Mouse (Mus musculus) Patski (cell line): ENCODE measurements around the gene Cask. TPM values are rescaled to one million over a fixed set of nuclear protein-coding genes. Genes with fewer than 3 reads are reported as not detected.
A peak's percentile ranks its signal among the peaks of the same experiment; 100 is the strongest.

Experiments used
- ATAC-seq: fragments of 100-300 bp; one replicate; pipeline ENCODE4 v1.8.0; 2021
- CTCF ChIA-PET: fragments of 350-600 bp; sonication (Branson Sonifier 250); formaldehyde crosslinking; loops from one replicate; lab custom pipeline; 2022; ENCODE audit warnings: inconsistent platforms; lab: Charles Lee
- POLR2A ChIA-PET: fragments of 350-600 bp; sonication (Branson Sonifier 250); formaldehyde crosslinking; loops from one replicate; lab custom pipeline; 2022; ENCODE audit warnings: antibody characterized with exemption, inconsistent platforms; lab: Charles Lee
- DNase-seq: peaks from one replicate; pipeline ENCODE4 v3.0.0-alpha.2; 2011; ENCODE audit warnings: low read depth, low spot score
- H3K27me3 ChIP-seq: fragments of 371-371 bp; one replicate; pipeline ENCODE4 v1.5.1; 2021
- CTCF ChIP-seq: fragments of 100-300 bp; IDR thresholded peaks from one replicate; pipeline ENCODE4 v1.5.1; 2021
- in situ Hi-C: fragments of 300-500 bp; cut with MboI; formaldehyde crosslinking; loops from 3 replicates; pipeline ENCODE4 v1.11.1; 2018; ENCODE audit warnings: low pct_unique_long_range_greater_than_20kb, mixed read lengths
- polyA plus RNA-seq: library from polyadenylated mRNA; unstranded; gene quantifications from one replicate; pipeline ENCODE4 v1.2.3, GENCODE M21; 2021

The Cask gene
- polyA plus RNA-seq, 1 experiment from 2014 or later: 70.1 TPM

DNA sequence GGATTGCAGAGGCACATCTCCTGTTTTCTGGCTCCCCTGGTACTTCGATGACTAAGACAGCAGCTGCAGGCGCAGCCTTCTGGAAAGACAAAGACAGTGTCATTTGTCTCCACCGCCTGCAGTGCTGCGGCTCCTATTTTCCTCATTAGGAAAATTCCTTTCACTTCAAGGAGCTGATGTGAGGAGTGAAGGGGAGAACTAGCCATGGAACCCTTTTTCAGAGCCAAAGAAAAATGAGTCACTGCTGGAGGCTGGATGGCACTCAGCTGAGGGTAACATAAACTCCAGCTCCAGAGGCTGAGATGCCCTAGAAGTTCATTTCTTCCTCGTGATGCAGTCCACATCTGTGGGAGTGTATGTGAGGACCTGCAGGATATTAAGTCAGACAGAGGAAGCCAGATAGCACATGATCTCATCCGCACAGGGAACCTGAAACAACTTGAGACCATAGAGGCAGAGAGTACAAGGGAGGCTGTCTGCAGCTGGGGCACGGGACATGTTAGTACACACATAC is 348.2 kb downstream of the Cask start:
- in situ Hi-C loops: no loop called here
- no peak for TF ChIP-seq CTCF
- H3K27me3 ChIP-seq: peaks cover under 1% of the 10 kb centered on the region
- ChIA-PET POLR2A (no interaction called here), CTCF (interaction anchor here (0.9 to 1.8 kb wide), 7 partner anchors 8 to 276 kb away, joined by 3 to 4 read pairs (median 4); no protein-coding TSS in a partner anchor)
- peak; percentile 64 for DNase-seq
- ATAC-seq: peak; percentile 85

DNA sequence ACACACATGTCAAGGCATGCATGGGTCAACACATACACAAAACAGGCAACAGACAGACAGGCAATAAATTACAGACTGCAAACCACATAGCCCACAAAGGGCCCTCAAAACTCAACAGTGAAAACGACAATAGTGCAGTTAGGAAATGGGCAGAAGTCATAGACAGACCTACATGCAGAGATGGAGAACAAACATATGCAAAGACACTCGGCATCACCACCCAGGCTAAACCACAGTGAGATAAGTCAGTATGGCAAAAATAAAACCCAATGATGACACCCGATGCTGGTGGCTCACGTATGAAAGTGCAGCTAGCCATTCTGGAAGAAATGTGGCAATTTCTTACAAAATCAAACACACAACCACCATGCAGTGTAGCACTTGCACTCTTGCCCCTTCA is 350.9 kb downstream of the Cask start:
- peaks cover 6% of the 10 kb centered on the region for H3K27me3 ChIP-seq

DNA sequence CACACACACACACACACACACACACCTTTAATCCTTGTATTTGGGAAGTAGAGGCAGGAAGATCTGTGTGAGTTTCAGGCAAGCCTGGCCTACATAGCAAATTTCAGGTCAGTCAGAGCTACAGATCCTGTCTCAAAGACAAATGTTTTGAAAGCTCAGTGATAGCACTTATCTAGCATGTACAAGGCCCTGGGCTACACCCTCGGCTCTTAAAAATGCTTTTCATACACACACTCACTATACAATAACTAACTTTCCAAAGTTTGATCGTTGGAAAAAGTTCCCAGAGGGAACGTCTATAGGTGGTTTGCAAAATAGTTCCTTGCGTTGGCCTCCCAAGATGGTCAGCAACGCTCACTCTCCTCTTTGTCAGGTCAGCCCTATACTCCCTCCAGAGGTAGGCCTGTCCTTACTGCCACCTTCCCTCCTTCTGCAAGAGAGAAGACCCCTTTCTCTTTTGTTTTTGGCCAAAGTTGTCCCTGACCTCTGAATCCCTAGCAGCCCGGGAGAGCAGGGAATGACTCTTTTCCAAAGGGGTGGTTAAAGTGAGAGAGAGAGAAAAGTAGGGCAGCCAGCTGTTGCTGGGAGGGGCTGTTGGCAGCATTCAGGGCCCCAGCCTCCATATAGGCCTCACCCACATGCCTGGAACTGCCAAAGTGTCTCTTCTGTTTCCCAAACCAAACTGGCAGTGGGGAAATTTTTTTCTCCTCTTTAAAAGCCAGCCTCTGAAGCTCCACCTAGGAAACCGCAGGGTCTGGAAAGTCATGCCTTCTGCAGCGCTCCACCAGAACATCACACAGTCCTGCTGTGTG is 356.1 kb downstream of the Cask start:
- peaks cover 23% of the 10 kb centered on the region for H3K27me3 ChIP-seq
- DNase-seq (no peak), ATAC-seq (no peak)
- TF ChIP-seq CTCF: no peak
- ChIA-PET POLR2A (no interaction called here), CTCF (interaction anchor here (1.2 kb wide), 1 partner anchor 9 kb away, joined by 3 read pairs; no protein-coding TSS in a partner anchor)
- in situ Hi-C loops: no loop called here

More for the DNA sequence above, 350.9 kb downstream of the Cask start:
- DNase-seq (no peak), ATAC-seq (no peak)
- ChIA-PET POLR2A (no interaction called here), CTCF (interaction anchor here (1.5 kb wide), 1 partner anchor 31 kb away, joined by 3 read pairs; no protein-coding TSS in a partner anchor)
- in situ Hi-C loops: no loop called here
- no peak for TF ChIP-seq CTCF

DNA sequence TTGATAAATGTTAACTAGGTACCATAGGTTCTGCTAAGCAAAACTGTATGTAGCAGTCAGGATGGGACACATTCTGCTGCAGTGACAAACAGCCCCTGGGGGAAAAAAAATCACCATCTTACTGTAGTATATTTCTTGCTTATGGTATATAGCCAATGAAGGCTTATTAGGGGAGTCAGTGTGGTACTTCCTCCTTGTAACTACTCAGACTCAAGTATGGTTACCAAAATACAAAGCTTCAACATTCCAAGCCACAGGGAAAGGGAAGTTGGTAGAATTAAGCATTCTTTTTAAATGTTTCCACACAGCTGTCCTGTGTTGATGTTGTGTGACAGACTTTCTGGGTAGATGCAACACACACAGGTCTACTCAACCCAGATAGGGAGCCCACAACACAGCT is 358.2 kb downstream of the Cask start:
- in situ Hi-C loops: no loop called here
- peaks cover 32% of the 10 kb centered on the region for H3K27me3 ChIP-seq
- DNase-seq (no peak), ATAC-seq (no peak)
- CTCF ChIA-PET: interaction anchor here (1.1 kb wide), 1 partner anchor 71 kb away, joined by 3 read pairs; no protein-coding TSS in a partner anchor
- POLR2A ChIA-PET: interaction anchor here (1.2 kb wide), 1 partner anchor 12 kb away, joined by 3 read pairs; no protein-coding TSS in a partner anchor
- no peak for TF ChIP-seq CTCF

DNA sequence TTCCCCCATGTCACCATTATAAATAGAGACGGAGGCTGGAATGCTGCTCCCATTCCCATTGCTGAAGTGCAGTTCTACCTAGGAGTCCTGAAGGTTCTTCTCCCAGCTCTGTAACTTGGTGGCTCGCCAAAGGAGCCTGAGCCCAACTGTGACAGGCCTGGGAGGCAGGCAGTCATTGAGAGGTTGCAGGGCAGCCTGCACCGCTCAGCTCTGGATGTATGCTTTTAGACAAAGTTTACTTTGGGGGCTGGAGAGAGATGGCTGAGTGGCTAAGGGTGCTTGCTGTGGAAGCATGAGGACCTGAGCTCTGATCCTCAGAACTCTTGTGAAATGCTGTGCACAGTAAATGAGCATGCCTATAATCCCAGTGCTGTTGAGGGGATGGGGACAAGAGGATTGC is 360.2 kb downstream of the Cask start:
- no peak for TF ChIP-seq CTCF
- DNase-seq: no peak
- peaks cover 26% of the 10 kb centered on the region for H3K27me3 ChIP-seq
- no peak for ATAC-seq
- in situ Hi-C loops: no loop called here
- POLR2A ChIA-PET: interaction anchor here (0.5 kb wide), 1 partner anchor 10 kb away, joined by 4 read pairs; no protein-coding TSS in a partner anchor
- CTCF ChIA-PET: no interaction called here

DNA sequence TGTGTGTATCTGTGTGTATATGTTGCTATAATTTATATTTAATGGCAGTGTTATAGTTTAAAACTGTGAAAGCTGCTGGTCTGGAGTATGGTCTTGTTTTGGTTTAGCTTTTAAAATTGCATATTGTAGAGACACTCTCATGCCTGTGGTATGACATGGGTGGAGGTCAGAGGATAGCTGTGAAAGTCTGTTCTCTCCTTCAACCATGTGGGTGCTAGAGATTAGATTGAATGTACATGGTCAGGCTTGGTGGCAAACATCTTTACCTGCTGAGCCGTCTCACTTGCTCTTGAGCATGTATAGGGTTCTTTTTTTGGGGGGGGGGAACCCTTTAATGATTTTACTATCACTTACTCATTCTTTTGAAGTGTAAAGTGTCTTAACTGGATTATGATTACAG is 361.4 kb downstream of the Cask start:
- ChIA-PET POLR2A (interaction anchor here (0.7 kb wide), 1 partner anchor 12 kb away, joined by 3 read pairs; no protein-coding TSS in a partner anchor), CTCF (no interaction called here)
- H3K27me3 ChIP-seq: peaks cover 26% of the 10 kb centered on the region
- TF ChIP-seq CTCF: no peak
- no peak for ATAC-seq
- in situ Hi-C loops: no loop called here
- DNase-seq: no peak

DNA sequence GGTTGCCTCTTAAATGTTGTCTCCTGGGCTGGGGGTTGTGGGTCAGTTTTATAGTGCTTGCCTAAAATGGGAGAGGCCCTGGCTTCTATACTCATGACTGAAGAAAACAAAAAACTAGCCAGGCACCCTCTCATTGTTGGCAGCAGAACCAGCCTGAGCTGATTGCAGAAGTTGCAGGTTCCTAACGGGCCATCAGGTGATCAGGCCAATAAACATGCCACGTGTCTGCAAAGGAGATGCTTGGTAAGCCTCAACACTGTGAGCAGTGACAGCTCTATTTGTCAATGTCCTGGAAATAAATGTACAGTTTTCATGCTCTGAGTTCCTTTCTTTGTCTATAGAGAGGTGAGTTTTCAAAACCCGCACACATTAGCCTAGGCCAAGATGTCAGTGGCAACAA is 362.2 kb downstream of the Cask start:
- no peak for ATAC-seq
- TF ChIP-seq CTCF: no peak
- no peak for DNase-seq
- in situ Hi-C loops: no loop called here
- ChIA-PET CTCF (no interaction called here), POLR2A (no interaction called here)
- peaks cover 26% of the 10 kb centered on the region for H3K27me3 ChIP-seq

DNA sequence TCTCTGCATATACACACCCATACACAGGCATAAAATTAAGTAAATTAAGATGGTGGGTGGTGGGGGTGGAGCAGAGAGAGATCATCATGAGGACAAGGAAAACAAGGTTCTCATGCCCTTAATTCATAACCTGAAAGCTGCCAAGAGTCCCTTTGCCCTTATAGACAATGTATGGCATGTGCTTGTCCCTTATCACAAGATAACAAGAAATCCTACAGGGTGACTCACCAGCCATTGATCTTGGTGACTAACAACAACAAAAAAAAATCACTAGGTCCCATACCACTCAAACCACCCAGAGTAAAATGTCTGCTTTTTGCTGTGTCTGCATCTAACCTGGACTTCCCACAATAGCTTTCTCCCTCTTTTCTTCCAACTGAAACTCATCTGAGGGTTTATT is 366.7 kb downstream of the Cask start:
- in situ Hi-C loops: no loop called here
- DNase-seq (no peak), ATAC-seq (no peak)
- ChIA-PET CTCF (no interaction called here), POLR2A (no interaction called here)
- peaks cover 31% of the 10 kb centered on the region for H3K27me3 ChIP-seq
- TF ChIP-seq CTCF: no peak

DNA sequence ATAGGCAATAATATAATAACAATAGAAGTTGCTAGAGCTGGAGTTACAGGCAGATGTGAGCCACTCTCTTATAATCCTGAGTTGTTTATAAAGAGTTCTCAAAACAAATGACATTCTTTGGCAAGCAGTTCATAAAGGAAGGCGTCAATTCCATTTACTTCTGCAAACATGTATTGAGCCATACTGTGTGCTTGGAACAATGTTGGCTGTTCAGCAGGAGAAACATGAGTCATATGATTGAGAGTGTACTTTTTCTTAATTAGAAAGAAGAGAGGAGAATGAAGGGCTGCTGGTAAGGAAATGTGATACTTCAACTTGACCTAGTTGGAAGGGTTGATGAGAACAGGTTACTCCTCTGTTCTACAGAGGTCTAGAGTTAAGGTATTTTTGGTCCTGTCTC is 368.6 kb downstream of the Cask start:
- no peak for DNase-seq
- in situ Hi-C loops: no loop called here
- ATAC-seq: no peak
- no peak for TF ChIP-seq CTCF
- H3K27me3 ChIP-seq: peaks cover 27% of the 10 kb centered on the region
- ChIA-PET POLR2A (no interaction called here), CTCF (interaction anchor here (1.4 kb wide), 1 partner anchor 19 kb away, joined by 3 read pairs; no protein-coding TSS in a partner anchor)

DNA sequence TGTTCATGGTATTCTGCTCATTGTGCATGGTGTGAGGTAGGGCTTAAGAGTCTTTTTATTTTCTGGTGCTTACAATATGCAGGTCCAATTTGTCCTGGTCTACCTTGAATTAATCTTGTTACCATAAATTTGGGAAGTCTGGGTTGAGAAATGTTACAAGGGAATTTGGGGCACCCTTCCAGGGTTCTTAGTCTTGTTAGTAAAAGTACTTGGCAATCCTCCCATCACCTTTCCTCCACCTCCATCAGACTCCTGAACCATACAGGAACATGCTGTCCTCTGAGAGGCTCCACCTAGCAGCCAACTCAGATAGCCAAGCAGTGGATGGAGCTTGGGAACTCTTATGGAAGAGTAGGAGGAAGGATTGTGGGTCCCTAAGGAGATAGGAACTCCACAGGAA is 371.6 kb downstream of the Cask start:
- CTCF ChIA-PET: no interaction called here
- POLR2A ChIA-PET: interaction anchor here (1.6 kb wide), 1 partner anchor 14 kb away, joined by 3 read pairs; no protein-coding TSS in a partner anchor

DNA sequence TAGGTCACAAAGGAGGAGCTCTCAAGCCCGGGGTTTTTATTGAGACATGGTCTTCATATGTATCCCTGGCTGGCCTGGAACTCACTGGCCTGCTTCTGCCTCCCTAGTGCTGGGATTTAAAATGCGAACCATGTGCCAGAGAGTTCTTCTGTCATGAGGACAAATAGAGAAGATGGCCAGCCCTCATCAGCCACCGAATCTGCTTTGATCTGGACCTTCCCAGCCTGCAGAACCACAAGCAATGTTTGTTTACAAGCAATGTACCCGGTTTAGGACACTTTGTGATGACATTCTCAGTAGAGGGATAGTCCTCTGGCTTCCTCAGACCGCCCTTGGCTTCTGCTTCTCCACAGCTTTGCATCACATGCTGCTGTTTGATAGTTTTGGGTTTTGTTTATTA is 372.9 kb downstream of the Cask start:
- H3K27me3 ChIP-seq: peaks cover 27% of the 10 kb centered on the region
- ChIA-PET POLR2A (no interaction called here), CTCF (no interaction called here)
- DNase-seq: no peak
- TF ChIP-seq CTCF: no peak
- ATAC-seq: no peak
- in situ Hi-C loops: no loop called here

More for the DNA sequence above, 371.6 kb downstream of the Cask start:
- no peak for TF ChIP-seq CTCF
- peaks cover 27% of the 10 kb centered on the region for H3K27me3 ChIP-seq
- ATAC-seq (no peak), DNase-seq (no peak)
- in situ Hi-C loops: no loop called here
